Mouse (Mus musculus): ENCODE measurements around the gene Olfr1313. TPM values are rescaled to one million over a fixed set of nuclear protein-coding genes. Genes with fewer than 3 reads are reported as not detected.

The Olfr1313 gene
- not detected in 2 replicates for polyA plus RNA-seq (2012; ENCODE audit: low replicate concordance)

GRCm38 (mm10) chr2:112077743-112078142 lies at the start of gene Olfr1313:
Olfr1313 (minus strand) TSS chr2:112077843.

GRCm38 (mm10) chr2:112115340-112115739 lies 37.7 kb upstream of the Olfr1313 start, which contains the start of gene Olfr1315-ps1:
Olfr1315-ps1 (minus strand) TSS chr2:112115440.

GRCm38 (mm10) chr2:112096681-112097080 lies 19.0 kb upstream of the Olfr1313 start, which contains the start of gene Olfr1314:
Olfr1314 (minus strand) TSS chr2:112096781.

GRCm38 (mm10) chr2:112050138-112050537 lies 27.5 kb downstream of the Olfr1313 start, which contains the start of gene Olfr1312:
Olfr1312 (minus strand) TSS chr2:112050238.

GRCm38 (mm10) chr2:112024312-112024711 lies 53.3 kb downstream of the Olfr1313 start, which contains the start of gene Olfr1311:
Olfr1311 (minus strand) TSS chr2:112024412.

Other genes starting within 250 kb of the Olfr1313 start
- gene Olfr1305, start 200.7 kb downstream of the Olfr1313 start, polyA plus RNA-seq (2012; ENCODE audit: low replicate concordance): not detected in 2 replicates
- gene Olfr1306, start 161.6 kb downstream of the Olfr1313 start, polyA plus RNA-seq (2012; ENCODE audit: low replicate concordance): not detected in 2 replicates
- gene Olfr1307, start 128.4 kb downstream of the Olfr1313 start, polyA plus RNA-seq (2012; ENCODE audit: low replicate concordance): not detected in 2 replicates
- not detected in 2 replicates for gene Olfr1308, start 112.9 kb downstream of the Olfr1313 start, polyA plus RNA-seq (2012; ENCODE audit: low replicate concordance)
- gene Olfr1309, start 87.6 kb downstream of the Olfr1313 start, polyA plus RNA-seq (2012; ENCODE audit: low replicate concordance): not detected in 2 replicates
- gene Olfr1310, start 65.1 kb downstream of the Olfr1313 start, polyA plus RNA-seq (2012; ENCODE audit: low replicate concordance): not detected in 2 replicates
- gene Olfr1311, start 53.4 kb downstream of the Olfr1313 start, polyA plus RNA-seq (2012; ENCODE audit: low replicate concordance): not detected in 2 replicates
- gene Olfr1312, start 27.6 kb downstream of the Olfr1313 start, polyA plus RNA-seq (2012; ENCODE audit: low replicate concordance): not detected in 2 replicates
- 0.13 TPM in 1 of 2 replicates, not detected in the other for gene Olfr1314, start 18.9 kb upstream of the Olfr1313 start, polyA plus RNA-seq (2012; ENCODE audit: low replicate concordance)
- not detected in 2 replicates for gene Olfr1315-ps1, start 37.6 kb upstream of the Olfr1313 start, polyA plus RNA-seq (2012; ENCODE audit: low replicate concordance)
- gene Olfr1316, start 57.1 kb upstream of the Olfr1313 start, polyA plus RNA-seq (2012; ENCODE audit: low replicate concordance): not detected in 2 replicates
- not detected in 2 replicates for gene Olfr1317, start 62.5 kb upstream of the Olfr1313 start, polyA plus RNA-seq (2012; ENCODE audit: low replicate concordance)
- not detected in 2 replicates for gene Olfr1318, start 76.4 kb upstream of the Olfr1313 start, polyA plus RNA-seq (2012; ENCODE audit: low replicate concordance)
- gene Lpcat4, start 161.6 kb upstream of the Olfr1313 start, polyA plus RNA-seq (2012; ENCODE audit: low replicate concordance): 123 and 178 TPM in 2 replicates
- gene Nutm1, start 181.4 kb upstream of the Olfr1313 start, polyA plus RNA-seq (2012; ENCODE audit: low replicate concordance): not detected in 2 replicates
- gene Nop10, start 184.1 kb upstream of the Olfr1313 start, polyA plus RNA-seq (2012; ENCODE audit: low replicate concordance): 16.1 and 28.0 TPM in 2 replicates
- gene Slc12a6, start 188.0 kb upstream of the Olfr1313 start, polyA plus RNA-seq (2012; ENCODE audit: low replicate concordance): 35.9 and 48.7 TPM in 2 replicates
- gene Gm21985, start 188.5 kb upstream of the Olfr1313 start, polyA plus RNA-seq (2012; ENCODE audit: low replicate concordance): not detected in 2 replicates